Mouse (Mus musculus): ENCODE results near the gene Gm21209. TPM values are rescaled to one million over a fixed set of nuclear protein-coding genes. Genes with fewer than 3 reads are reported as not detected.
"Not testable (repeated sequence)": the region's sequence is repeated elsewhere in the genome, so short reads cannot be mapped to it uniquely, and the experiment has no call there.

Gene Gm21209
- polyA plus RNA-seq (2012; rRNA removed) (not detected in 2 replicates), polyA plus RNA-seq (2014; fragmentation: Nextera tagmentation; extraction: Ambion mirVana) (not detected in 2 replicates)

- not testable (repeated sequence) for DNase-seq (ENCODE audit: low spot score); H3K9ac ChIP-seq (ENCODE audit: low read depth, low read length, severe bottlenecking); H3K27ac ChIP-seq (replicated peaks; ENCODE audit: low read depth, low read length); ATAC-seq (ENCODE audit: low FRiP score, low read depth); H3K4me2 ChIP-seq (replicated peaks; ENCODE audit: low read depth, low read length, severe bottlenecking); H3K27me3 ChIP-seq (ENCODE audit: control insufficient read depth, insufficient read depth, low read length); H3K36me3 ChIP-seq (ENCODE audit: control insufficient read depth, insufficient read depth, low read length); H3K4me1 ChIP-seq (ENCODE audit: control insufficient read depth, insufficient read depth, low read length); H3K9me3 ChIP-seq (ENCODE audit: control insufficient read depth, low read length); H3K4me3 ChIP-seq (replicated peaks; ENCODE audit: low read length)
- WGBS: no CpG with 5 or more reads among the region's 6 CpGs
Measured at GRCm38 (mm10) chrY:49570856-49571255, at the start of gene Gm21209. Gene Gm21209, plus strand, starts transcription at chrY:49571156.
